14 mouse cellular contexts compared by ENCODE assay signal in the genomic region with DNA sequence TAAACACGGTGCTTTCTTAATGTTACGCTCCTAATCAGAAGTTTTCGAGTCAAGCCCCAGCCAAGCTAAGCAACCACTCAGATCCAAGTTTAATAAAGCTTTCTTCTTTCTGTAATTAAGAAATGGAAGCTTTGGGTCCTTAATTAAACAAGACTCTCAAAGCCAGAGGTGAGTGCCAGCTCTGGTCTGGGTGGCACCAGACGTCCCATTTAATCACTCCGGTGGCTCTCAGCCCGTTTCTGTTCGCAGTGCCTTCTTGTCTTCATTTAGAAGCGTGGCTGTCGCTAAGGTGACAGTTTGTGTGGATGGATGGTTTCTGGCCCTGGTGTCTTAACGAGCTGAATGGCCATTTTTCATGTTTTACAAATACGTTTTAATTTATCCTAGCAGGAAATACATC.
DNase-seq lines count a peak whose midpoint lies in the region; ATAC-seq and TF ChIP-seq lines count a peak whose summit lies in the region.
"Had no signal": no experiment of that assay in that cellular context is flagged by ENCODE, and none has a peak within 500 bp of the region (broad histone marks: within the 10 kb centered on the region; RNA-seq: fewer than 3 reads in every experiment).

No protein-coding gene starts in this region.

- no peak overlapping the region for H3K27ac ChIP-seq in left cerebral cortex, adult 2 months
- peak overlapping the region; percentile 17; the same call in 1 of the 2 replicates for H3K27ac ChIP-seq in forebrain, embryonic 14.5 days (ENCODE audit: low read depth, low read length)
- H3K27ac ChIP-seq in hindbrain, postnatal 0 days: peak overlapping the region; percentile 43; the same call in 1 of the 2 replicates
- H3K27ac ChIP-seq: kidney, postnatal 0 days had no signal

- no peak overlapping the region for H3K9ac ChIP-seq in forebrain, embryonic 14.5 days (ENCODE audit: low read length)
- no peak overlapping the region for H3K9ac ChIP-seq in hindbrain, postnatal 0 days (replicated peaks; ENCODE audit: low read length)

- H3K4me1 ChIP-seq in forebrain, embryonic 14.5 days (ENCODE audit: control insufficient read depth, insufficient read depth, low read length): peaks cover 26% of the 10 kb centered on the region
- H3K4me1 ChIP-seq in hindbrain, postnatal 0 days (ENCODE audit: insufficient read depth, low read length): 0 out of 2 replicates have a peak, but pooled peaks cover 4% of the 10 kb centered on the region
- no peaks in the 10 kb centered on the region for H3K4me1 ChIP-seq in lung, adult 2 months (ENCODE audit: control insufficient read depth, insufficient read depth, low read length)

- DNase-seq in heart, adult 18-20 months: peak; percentile 8 to 9
- DNase-seq in heart, adult 8-10 months (ENCODE audit: low spot score): no peak
- peak; percentile 21 for DNase-seq in left cerebral cortex, postnatal 14 days (ENCODE audit: low spot score in 2 of 2)
- DNase-seq in left cerebral cortex, adult 2 months (ENCODE audit: extremely low spot score in 1 of 2, low spot score in 2 of 2): no peak
- DNase-seq in forebrain, embryonic 14.5 days (ENCODE audit: low spot score): peak; percentile 90
- DNase-seq in hindbrain, postnatal 0 days (ENCODE audit: low spot score): peak; percentile 85
- no peak for DNase-seq in lung, adult 2 months
- DNase-seq in kidney, adult 18-20 months: no peak
- DNase-seq: adrenal gland, adult 8-10 months; thymus, adult 18-20 months had no signal

- H3K4me3 ChIP-seq in left cerebral cortex, adult 2 months: no peak overlapping the region
- H3K4me3 ChIP-seq in forebrain, embryonic 14.5 days (ENCODE audit: low read depth, low read length): no peak overlapping the region
- H3K4me3 ChIP-seq in hindbrain, postnatal 0 days (ENCODE audit: low read length): no peak overlapping the region
- H3K4me3 ChIP-seq in lung, adult 2 months (replicated peaks; ENCODE audit: extremely low read depth, low read depth, low read length): no peak overlapping the region

- intact Hi-C loops in left cerebral cortex, postnatal 14 days (cut with DNase I): no loop called here
- intact Hi-C loops in left cerebral cortex, adult 2 months (cut with DNase I): no loop called here

- no peak for TF ChIP-seq CTCF in left cerebral cortex, adult 2 months (IDR thresholded peaks at IDR 0.05)
- TF ChIP-seq CTCF in hindbrain, postnatal 0 days (IDR thresholded peaks at IDR 0.05; ENCODE audit: low read depth): no peak
- TF ChIP-seq CTCF in lung, adult 2 months (IDR thresholded peaks at IDR 0.05; ENCODE audit: insufficient read depth, low read length): no peak

- peak; percentile 78 for ATAC-seq in forebrain, embryonic 14.5 days
- peak; percentile 72 for ATAC-seq in hindbrain, postnatal 0 days
- ATAC-seq: inflammation-experienced regulatory T-cells, adult 6 months had no signal

- TF ChIP-seq POLR2A in lung, adult 2 months (IDR thresholded peaks at IDR 0.05; ENCODE audit: borderline replicate concordance, extremely low read depth, low read depth, low read length): no peak

- H3K36me3 ChIP-seq in forebrain, embryonic 14.5 days (ENCODE audit: control insufficient read depth, insufficient read depth, low read length): no peaks in the 10 kb centered on the region
- no peaks in the 10 kb centered on the region for H3K36me3 ChIP-seq in hindbrain, postnatal 0 days (ENCODE audit: insufficient read depth, low read length)

- peak overlapping the region; percentile 3; the same call in 1 of the 2 replicates for H3K4me2 ChIP-seq in forebrain, embryonic 14.5 days (ENCODE audit: low read length)
- H3K4me2 ChIP-seq in hindbrain, postnatal 0 days (ENCODE audit: low read depth, low read length): peak overlapping the region; percentile 19
- H3K4me2 ChIP-seq: midbrain, embryonic 11.5 days had no signal

- 23% methylated on average over 11 of the region's 11 CpGs for WGBS in forebrain, embryonic 14.5 days
- 22% methylated on average over 11 of the region's 11 CpGs for WGBS in hindbrain, postnatal 0 days
- WGBS in lung, adult 2 months: 51% methylated on average over 11 of the region's 11 CpGs

- H3K27me3 ChIP-seq in forebrain, embryonic 14.5 days (replicated peaks; ENCODE audit: control insufficient read depth, insufficient read depth, low read length): no peaks in the 10 kb centered on the region
- H3K27me3 ChIP-seq in hindbrain, postnatal 0 days (ENCODE audit: insufficient read depth, low read length): no peaks in the 10 kb centered on the region

- H3K9me3 ChIP-seq in forebrain, embryonic 14.5 days (replicated peaks; ENCODE audit: control insufficient read depth, low read length): no peaks in the 10 kb centered on the region
- no peaks in the 10 kb centered on the region for H3K9me3 ChIP-seq in hindbrain, postnatal 0 days (ENCODE audit: low read length)
- H3K9me3 ChIP-seq: G1E had no signal

Comparison
In these comparisons a context has a peak if more than half of its experiments do, and no peak if none do; other contexts are left out.
1. DNase-seq: peak in heart, adult 18-20 months (2 of 2), left cerebral cortex, postnatal 14 days (2 of 2), forebrain, embryonic 14.5 days (single experiment) and hindbrain, postnatal 0 days (single experiment); none in heart, adult 8-10 months (single experiment), left cerebral cortex, adult 2 months (0 of 2), lung, adult 2 months (single experiment) and kidney, adult 18-20 months (single experiment).